Mouse (Mus musculus): ENCODE data around the gene Syt1.

DNA sequence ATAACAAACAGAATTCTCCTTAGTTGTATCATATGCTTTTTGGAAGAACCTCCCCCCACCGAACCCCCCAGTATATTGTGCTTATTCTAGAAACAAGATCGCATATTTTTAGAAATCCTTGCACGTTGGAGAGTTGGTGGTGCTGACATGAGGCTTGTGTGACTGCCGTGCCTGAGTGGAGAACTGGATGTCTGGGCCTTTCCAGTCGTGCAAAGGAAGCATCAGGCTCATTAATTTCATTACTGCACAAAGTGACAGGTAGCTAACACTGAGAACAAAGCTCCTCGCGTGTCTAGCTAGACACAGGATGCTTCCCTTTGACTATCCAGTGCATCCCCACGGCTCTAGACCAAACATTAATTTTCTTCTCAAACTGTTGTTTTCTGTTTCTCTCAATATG is 358.0 kb downstream of the Syt1 start:
- TF ChIP-seq CTCF (IDR thresholded peaks at IDR 0.05; ENCODE audit: extremely low read depth, insufficient read length, insufficient replicate concordance, low read depth, low read length) (no peak), POLR2A (IDR thresholded peaks at IDR 0.05; ENCODE audit: low read depth, low read length) (no peak)
